Mouse (Mus musculus): ENCODE measurements around the gene Tjp1. TPM values are rescaled to one million over a fixed set of nuclear protein-coding genes. Genes with fewer than 3 reads are reported as not detected.

Gene Tjp1
- polyA plus RNA-seq, 1 experiment, result 209 TPM

GRCm38 (mm10) chr7:65513451-65514179 is 14.0 kb downstream of the Tjp1 start:
- no peaks in the 10 kb centered on the region for H3K27me3 ChIP-seq (ENCODE audit: control insufficient read depth, insufficient read depth, low read length, poor library complexity, severe bottlenecking)
- H3K9ac ChIP-seq (ENCODE audit: low read depth, poor library complexity, severe bottlenecking), result no peak overlapping the region
- no peaks in the 10 kb centered on the region for H3K36me3 ChIP-seq (ENCODE audit: control insufficient read depth, insufficient read depth, low read length, poor library complexity, severe bottlenecking)
- H3K9me3 ChIP-seq (replicated peaks; ENCODE audit: control insufficient read depth, insufficient read depth, low read length, poor library complexity, severe bottlenecking), result no peaks in the 10 kb centered on the region
- no peak for TF ChIP-seq CTCF (IDR thresholded peaks at IDR 0.05; ENCODE audit: low read depth, low read length)
- no peak for TF ChIP-seq POLR2A (IDR thresholded peaks at IDR 0.05; ENCODE audit: insufficient read depth, low read length)
- TF ChIP-seq EP300 (IDR thresholded peaks at IDR 0.05; ENCODE audit: insufficient read depth, low read depth, low read length), result no peak
- H3K4me1 ChIP-seq (ENCODE audit: control insufficient read depth, insufficient read depth, low read length), result no peaks in the 10 kb centered on the region
- H3K27ac ChIP-seq (ENCODE audit: insufficient read depth, low read length), result no peak overlapping the region
- no peak overlapping the region for H3K4me3 ChIP-seq (ENCODE audit: low read depth, low read length)

GRCm38 (mm10) chr7:65509357-65509756 is 18.2 kb downstream of the Tjp1 start:
- Histone ChIP-seq H3K36me3 (ENCODE audit: control insufficient read depth, insufficient read depth, low read length, poor library complexity, severe bottlenecking) (no peaks in the 10 kb centered on the region), H3K27ac (ENCODE audit: insufficient read depth, low read length) (no peak overlapping the region), H3K9me3 (replicated peaks; ENCODE audit: control insufficient read depth, insufficient read depth, low read length, poor library complexity, severe bottlenecking) (no peaks in the 10 kb centered on the region; the same call in 1 of the 2 replicates), H3K27me3 (ENCODE audit: control insufficient read depth, insufficient read depth, low read length, poor library complexity, severe bottlenecking) (no peaks in the 10 kb centered on the region), H3K9ac (ENCODE audit: low read depth, poor library complexity, severe bottlenecking) (no peak overlapping the region), H3K4me3 (ENCODE audit: low read depth, low read length) (no peak overlapping the region), H3K4me1 (ENCODE audit: control insufficient read depth, insufficient read depth, low read length) (no peaks in the 10 kb centered on the region)
- TF ChIP-seq EP300 (IDR thresholded peaks at IDR 0.05; ENCODE audit: insufficient read depth, low read depth, low read length) (no peak), POLR2A (IDR thresholded peaks at IDR 0.05; ENCODE audit: insufficient read depth, low read length) (no peak), CTCF (IDR thresholded peaks at IDR 0.05; ENCODE audit: low read depth, low read length) (no peak)

GRCm38 (mm10) chr7:65507341-65507740 is 20.2 kb downstream of the Tjp1 start:
- no peaks in the 10 kb centered on the region for H3K4me1 ChIP-seq (ENCODE audit: control insufficient read depth, insufficient read depth, low read length)
- H3K9ac ChIP-seq (ENCODE audit: low read depth, poor library complexity, severe bottlenecking), result no peak overlapping the region
- no peaks in the 10 kb centered on the region for H3K27me3 ChIP-seq (ENCODE audit: control insufficient read depth, insufficient read depth, low read length, poor library complexity, severe bottlenecking)
- no peaks in the 10 kb centered on the region for H3K36me3 ChIP-seq (ENCODE audit: control insufficient read depth, insufficient read depth, low read length, poor library complexity, severe bottlenecking)
- H3K27ac ChIP-seq (ENCODE audit: insufficient read depth, low read length), result no peak overlapping the region
- no peak overlapping the region for H3K4me3 ChIP-seq (ENCODE audit: low read depth, low read length)
- no peaks in the 10 kb centered on the region; the same call in 1 of the 2 replicates for H3K9me3 ChIP-seq (replicated peaks; ENCODE audit: control insufficient read depth, insufficient read depth, low read length, poor library complexity, severe bottlenecking)
- TF ChIP-seq EP300 (IDR thresholded peaks at IDR 0.05; ENCODE audit: insufficient read depth, low read depth, low read length) (no peak), CTCF (IDR thresholded peaks at IDR 0.05; ENCODE audit: low read depth, low read length) (no peak), POLR2A (IDR thresholded peaks at IDR 0.05; ENCODE audit: insufficient read depth, low read length) (no peak)

- no peaks in the 10 kb centered on the region; the same call in 1 of the 2 replicates for H3K9me3 ChIP-seq (replicated peaks; ENCODE audit: control insufficient read depth, insufficient read depth, low read length, poor library complexity, severe bottlenecking)
- no peaks in the 10 kb centered on the region for H3K4me1 ChIP-seq (ENCODE audit: control insufficient read depth, insufficient read depth, low read length)
- no peak for TF ChIP-seq POLR2A (IDR thresholded peaks at IDR 0.05; ENCODE audit: insufficient read depth, low read length)
- TF ChIP-seq CTCF (IDR thresholded peaks at IDR 0.05; ENCODE audit: low read depth, low read length), result no peak
- no peak for TF ChIP-seq EP300 (IDR thresholded peaks at IDR 0.05; ENCODE audit: insufficient read depth, low read depth, low read length)
- H3K27me3 ChIP-seq (ENCODE audit: control insufficient read depth, insufficient read depth, low read length, poor library complexity, severe bottlenecking), result no peaks in the 10 kb centered on the region
- H3K9ac ChIP-seq (ENCODE audit: low read depth, poor library complexity, severe bottlenecking), result no peak overlapping the region
- no peaks in the 10 kb centered on the region for H3K36me3 ChIP-seq (ENCODE audit: control insufficient read depth, insufficient read depth, low read length, poor library complexity, severe bottlenecking)
- no peak overlapping the region for H3K27ac ChIP-seq (ENCODE audit: insufficient read depth, low read length)
- no peak overlapping the region for H3K4me3 ChIP-seq (ENCODE audit: low read depth, low read length)
Measured at GRCm38 (mm10) chr7:65502486-65503322, 24.9 kb downstream of the Tjp1 start.

- H3K36me3 ChIP-seq (ENCODE audit: control insufficient read depth, insufficient read depth, low read length, poor library complexity, severe bottlenecking), result no peaks in the 10 kb centered on the region
- H3K27ac ChIP-seq (ENCODE audit: insufficient read depth, low read length), result no peak overlapping the region
- no peak overlapping the region for H3K9ac ChIP-seq (ENCODE audit: low read depth, poor library complexity, severe bottlenecking)
- no peak for TF ChIP-seq CTCF (IDR thresholded peaks at IDR 0.05; ENCODE audit: low read depth, low read length)
- TF ChIP-seq POLR2A (IDR thresholded peaks at IDR 0.05; ENCODE audit: insufficient read depth, low read length), result no peak
- no peak for TF ChIP-seq EP300 (IDR thresholded peaks at IDR 0.05; ENCODE audit: insufficient read depth, low read depth, low read length)
- no peaks in the 10 kb centered on the region for H3K27me3 ChIP-seq (ENCODE audit: control insufficient read depth, insufficient read depth, low read length, poor library complexity, severe bottlenecking)
- no peaks in the 10 kb centered on the region for H3K4me1 ChIP-seq (ENCODE audit: control insufficient read depth, insufficient read depth, low read length)
- H3K4me3 ChIP-seq (ENCODE audit: low read depth, low read length), result no peak overlapping the region
- H3K9me3 ChIP-seq (replicated peaks; ENCODE audit: control insufficient read depth, insufficient read depth, low read length, poor library complexity, severe bottlenecking), result no peaks in the 10 kb centered on the region; the same call in 1 of the 2 replicates
Measured at GRCm38 (mm10) chr7:65500746-65501145, 26.8 kb downstream of the Tjp1 start.
